Mouse (Mus musculus) adrenal gland, adult 8-10 months (tissue): ENCODE data around the gene Mast2. TPM values are rescaled to one million over a fixed set of nuclear protein-coding genes. Genes with fewer than 3 reads are reported as not detected.

Source experiments
- DNase-seq: peaks from one replicate; pipeline ENCODE4 v3.0.0; 2022
- total RNA-seq, 4 experiments: library from RNA; stranded (reverse); gene quantifications; 2 replicates each; pipeline ENCODE4 v1.2.4; 2022

Mast2 gene
- total RNA-seq, 4 experiments from 2014 or later, result 34.5 to 54.7 (median 45.6) TPM

- no peak for DNase-seq
Observed at GRCm38 (mm10) chr4:116406668-116407067, 57.3 kb downstream of the Mast2 start.

GRCm38 (mm10) chr4:116405955-116406351 lies 58.0 kb downstream of the Mast2 start:
- DNase-seq, result no peak

- DNase-seq, result no peak
Observed at GRCm38 (mm10) chr4:116405276-116405954, 58.6 kb downstream of the Mast2 start.

- no peak for DNase-seq
Observed at GRCm38 (mm10) chr4:116403884-116404283, 60.1 kb downstream of the Mast2 start.

- DNase-seq, result no peak
Observed at GRCm38 (mm10) chr4:116402708-116403107, 61.3 kb downstream of the Mast2 start.

- no peak for DNase-seq
Observed at GRCm38 (mm10) chr4:116398051-116398450, 65.9 kb downstream of the Mast2 start.

- peak; percentile 10 for DNase-seq
Observed at GRCm38 (mm10) chr4:116377973-116378667, 85.9 kb downstream of the Mast2 start.

GRCm38 (mm10) chr4:116371676-116372075 lies 92.3 kb downstream of the Mast2 start:
- peak; percentile 18 for DNase-seq

- no peak for DNase-seq
Observed at GRCm38 (mm10) chr4:116358099-116358498, 105.9 kb downstream of the Mast2 start.

GRCm38 (mm10) chr4:116352919-116353318 lies 111.1 kb downstream of the Mast2 start:
- DNase-seq, result no peak

- no peak for DNase-seq
Observed at GRCm38 (mm10) chr4:116352496-116352895, 111.5 kb downstream of the Mast2 start.

GRCm38 (mm10) chr4:116342119-116342518 lies 121.9 kb downstream of the Mast2 start:
- peak; percentile 17 for DNase-seq

- DNase-seq, result no peak
Observed at GRCm38 (mm10) chr4:116336294-116336693, 127.7 kb downstream of the Mast2 start.

GRCm38 (mm10) chr4:116329256-116329655 lies 134.7 kb downstream of the Mast2 start:
- DNase-seq, result no peak

GRCm38 (mm10) chr4:116322127-116322526 lies 141.9 kb downstream of the Mast2 start:
- no peak for DNase-seq

GRCm38 (mm10) chr4:116317575-116317974 lies 146.4 kb downstream of the Mast2 start:
- DNase-seq, result no peak

- no peak for DNase-seq
Observed at GRCm38 (mm10) chr4:116304551-116304950, 159.4 kb downstream of the Mast2 start.

- no peak for DNase-seq
Observed at GRCm38 (mm10) chr4:116300878-116301355, 163.1 kb downstream of the Mast2 start.

GRCm38 (mm10) chr4:116293296-116293695 lies 170.7 kb downstream of the Mast2 start:
- no peak for DNase-seq

GRCm38 (mm10) chr4:116291561-116291960 lies 172.4 kb downstream of the Mast2 start:
- DNase-seq, result no peak

- DNase-seq, result no peak
Observed at GRCm38 (mm10) chr4:116282211-116282610, 181.8 kb downstream of the Mast2 start.

- no peak for DNase-seq
Observed at GRCm38 (mm10) chr4:116268220-116268619, 195.8 kb downstream of the Mast2 start.
